ENCODE assay signal across 10 mouse cellular contexts in the genomic region with DNA sequence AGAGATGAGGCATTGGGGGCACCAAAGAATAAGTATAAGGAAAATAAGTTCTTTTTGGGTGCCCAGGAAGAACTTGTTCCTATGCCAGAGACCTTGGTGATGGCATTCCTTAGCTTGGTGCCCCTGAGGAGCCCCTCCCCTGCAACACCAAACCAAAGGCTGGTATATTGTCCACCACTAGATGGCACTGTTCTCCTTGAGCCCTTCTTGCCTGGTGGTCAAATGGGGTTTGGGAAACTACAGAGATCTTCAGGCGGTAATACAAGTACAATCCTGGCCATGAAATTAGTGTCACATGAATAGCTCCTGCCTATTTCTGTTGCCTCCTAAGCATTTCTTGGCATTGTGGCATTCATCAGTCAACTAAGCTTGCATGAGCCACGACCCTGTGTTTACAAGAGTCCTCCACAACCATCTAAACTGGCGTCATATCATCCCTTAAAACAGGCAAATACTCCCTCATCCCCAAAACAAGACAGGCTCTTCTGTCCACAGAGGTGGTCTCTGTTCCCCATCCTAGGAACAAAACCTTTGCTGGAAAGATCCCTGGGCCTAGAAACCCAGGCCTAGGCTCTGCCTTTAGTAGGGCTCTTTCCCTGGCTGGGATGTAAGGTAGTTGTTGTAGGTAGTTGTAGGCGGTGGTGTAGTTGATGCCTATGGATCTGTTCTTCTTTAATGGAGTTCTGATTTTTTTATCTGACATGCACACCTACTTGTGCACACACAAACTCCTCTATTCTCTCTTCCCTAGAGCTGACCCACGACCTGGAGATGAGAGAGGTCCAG. TPM values are rescaled to one million over a fixed set of nuclear protein-coding genes. Genes with fewer than 3 reads are reported as not detected.
A peak's percentile ranks its signal among the peaks of the same experiment; 100 is the strongest.
DNase-seq lines count a peak whose midpoint lies in the region; ATAC-seq and TF ChIP-seq lines count a peak whose summit lies in the region.
"Had no signal": no experiment of that assay in that cellular context is flagged by ENCODE, and none has a peak within 500 bp of the region (broad histone marks: within the 10 kb centered on the region; RNA-seq: fewer than 3 reads in every experiment).

No protein-coding gene starts in this region.

- intact Hi-C loops in heart, adult 2 months (cut with DNase I): loop anchor here (1.0 to 2.0 kb wide), 2 partner anchors 134 to 180 kb away; no protein-coding TSS in a partner anchor

- no peak overlapping the region for H3K9ac ChIP-seq in heart, adult 2 months (ENCODE audit: low read depth, low read length)
- no peak overlapping the region for H3K9ac ChIP-seq in heart, embryonic 12.5 days
- H3K9ac ChIP-seq: embryonic facial prominence, embryonic 12.5 days; liver, embryonic 15.5 days had no signal

- peaks cover 10% of the 10 kb centered on the region for H3K4me1 ChIP-seq in heart, adult 2 months (ENCODE audit: control insufficient read depth, insufficient read depth, low read length)
- peaks cover 19% of the 10 kb centered on the region for H3K4me1 ChIP-seq in heart, embryonic 12.5 days (replicated peaks)
- H3K4me1 ChIP-seq in embryonic facial prominence, embryonic 10.5 days: peaks cover 20% of the 10 kb centered on the region

- no peak overlapping the region for H3K4me3 ChIP-seq in heart, adult 2 months
- H3K4me3 ChIP-seq in heart, embryonic 12.5 days: no peak overlapping the region
- no peak overlapping the region for H3K4me3 ChIP-seq in embryonic facial prominence, embryonic 10.5 days
- H3K4me3 ChIP-seq: embryonic facial prominence, embryonic 12.5 days; liver, embryonic 15.5 days had no signal

- no peak for TF ChIP-seq POLR2A in heart, adult 2 months (IDR thresholded peaks at IDR 0.05; ENCODE audit: insufficient read depth, low read depth, low read length)

- H3K4me2 ChIP-seq in heart, embryonic 12.5 days: no peak overlapping the region
- H3K4me2 ChIP-seq: embryonic facial prominence, embryonic 12.5 days; liver, embryonic 15.5 days had no signal

- no peaks in the 10 kb centered on the region for H3K9me3 ChIP-seq in heart, embryonic 12.5 days (replicated peaks)
- H3K9me3 ChIP-seq in embryonic facial prominence, embryonic 10.5 days: no peaks in the 10 kb centered on the region
- H3K9me3 ChIP-seq: embryonic facial prominence, embryonic 12.5 days; liver, embryonic 15.5 days had no signal

- H3K79me2 ChIP-seq in heart, adult 2 months (replicated peaks; ENCODE audit: control insufficient read depth, insufficient read depth, low read length): no peaks in the 10 kb centered on the region

- H3K27ac ChIP-seq in heart, adult 2 months: no peak overlapping the region
- no peak overlapping the region for H3K27ac ChIP-seq in heart, embryonic 12.5 days (ENCODE audit: poor library complexity, severe bottlenecking)
- H3K27ac ChIP-seq in embryonic facial prominence, embryonic 10.5 days (replicated peaks): no peak overlapping the region
- H3K27ac ChIP-seq: embryonic facial prominence, embryonic 12.5 days; liver, embryonic 15.5 days had no signal

- peak; percentile 90 for TF ChIP-seq CTCF in heart, adult 2 months (IDR thresholded peaks at IDR 0.05)

- H3K27me3 ChIP-seq in heart, adult 2 months (ENCODE audit: control insufficient read depth, insufficient read depth, low read length): no peaks in the 10 kb centered on the region
- no peaks in the 10 kb centered on the region for H3K27me3 ChIP-seq in heart, embryonic 12.5 days (replicated peaks)
- peaks cover 32% of the 10 kb centered on the region for H3K27me3 ChIP-seq in embryonic facial prominence, embryonic 10.5 days (replicated peaks; ENCODE audit: low read depth, poor library complexity, severe bottlenecking)
- H3K27me3 ChIP-seq in splenic B cell, adult 2 months (ENCODE audit: control insufficient read depth, insufficient read depth, low read length, poor library complexity, severe bottlenecking): no peaks in the 10 kb centered on the region

- no peaks in the 10 kb centered on the region for H3K36me3 ChIP-seq in heart, adult 2 months (ENCODE audit: control insufficient read depth, insufficient read depth, low read length)
- no peaks in the 10 kb centered on the region for H3K36me3 ChIP-seq in heart, embryonic 12.5 days
- H3K36me3 ChIP-seq in embryonic facial prominence, embryonic 10.5 days (replicated peaks): no peaks in the 10 kb centered on the region
- H3K36me3 ChIP-seq in splenic B cell, adult 2 months (ENCODE audit: control insufficient read depth, insufficient read depth, low read length, poor library complexity, severe bottlenecking): no peaks in the 10 kb centered on the region
- H3K36me3 ChIP-seq: embryonic facial prominence, embryonic 12.5 days had no signal

- peak; percentile 63; the same call in 1 of the 2 replicates for TF ChIP-seq EP300 in heart, adult 2 months (IDR thresholded peaks at IDR 0.05; ENCODE audit: insufficient read depth, low read depth, low read length)

- ATAC-seq in heart, embryonic 12.5 days (ENCODE audit: insufficient number of reproducible peaks, low FRiP score): no peak

- WGBS in heart, adult 2 months: 72% methylated on average over 5 of the region's 5 CpGs
- WGBS in heart, embryonic 12.5 days: 67% methylated on average over 5 of the region's 5 CpGs
- WGBS in embryonic facial prominence, embryonic 10.5 days: 66% methylated on average over 5 of the region's 5 CpGs

- DNase-seq in heart, adult 2 months: peak; percentile 53
- DNase-seq in CD4-positive helper T cell, adult 2 months (ENCODE audit: low read depth, low spot score): peak; percentile 72
- peak; percentile 48 to 74 for DNase-seq in adrenal gland, postnatal 36 days
- peak; percentile 75 for DNase-seq in embryonic facial prominence, embryonic 10.5 days (ENCODE audit: low spot score)
- DNase-seq in kidney, postnatal 25 days: peak; percentile 71 to 82
- DNase-seq in lung, postnatal 25 days (ENCODE audit: low spot score): peak; percentile 78
- peak; percentile 86 for DNase-seq in splenic B cell, adult 2 months (ENCODE audit: low read depth, low spot score)

RNA-seq across cellular contexts. Expression of a gene that starts 14.6 kb away (rescaled TPM):
- 100 to 1,000 TPM; 200 to 222 TPM for total RNA-seq in heart, adult 2 months (2021)
- 133 and 177 TPM in 2 replicates for polyA plus RNA-seq in heart, adult 2 months (2012; rRNA removed)
- 70.0 and 71.3 TPM in 2 replicates for polyA plus RNA-seq in heart, embryonic 12.5 days (2016; fragmentation: Nextera tagmentation; extraction: Ambion mirVana)
- total RNA-seq in adrenal gland, postnatal 36 days (2021): 100 to 1,000 TPM; 203 TPM
- 29.0 and 32.3 TPM in 2 replicates for polyA plus RNA-seq in embryonic facial prominence, embryonic 10.5 days (2016; fragmentation: Nextera tagmentation; extraction: Ambion mirVana)

RNA-seq across cellular contexts. Expression of a gene that starts 15.3 kb away (rescaled TPM):
- under 1 TPM; 0.23 to 0.32 TPM for total RNA-seq in heart, adult 2 months (2021)
- 0.27 and 0.38 TPM in 2 replicates for polyA plus RNA-seq in heart, adult 2 months (2012; rRNA removed)
- polyA plus RNA-seq in heart, embryonic 12.5 days (2016; fragmentation: Nextera tagmentation; extraction: Ambion mirVana): 3.5 and 4.0 TPM in 2 replicates
- total RNA-seq in adrenal gland, postnatal 36 days (2021): 1 to 10 TPM; 2.0 to 2.2 TPM
- polyA plus RNA-seq in embryonic facial prominence, embryonic 10.5 days (2016; fragmentation: Nextera tagmentation; extraction: Ambion mirVana): 0.52 and 0.69 TPM in 2 replicates

RNA-seq across cellular contexts. Expression of a gene that starts 24.0 kb away (rescaled TPM):
- total RNA-seq in heart, adult 2 months (2021): 10 to 100 TPM; 82.7 to 88.9 TPM
- 43.9 and 78.5 TPM in 2 replicates for polyA plus RNA-seq in heart, adult 2 months (2012; rRNA removed)
- polyA plus RNA-seq in heart, embryonic 12.5 days (2016; fragmentation: Nextera tagmentation; extraction: Ambion mirVana): 9.1 and 9.3 TPM in 2 replicates
- total RNA-seq in adrenal gland, postnatal 36 days (2021): 10 to 100 TPM in 1 of 2 experiments, 1 to 10 TPM in 1; 8.3 to 10.5 TPM
- 1.2 and 1.9 TPM in 2 replicates for polyA plus RNA-seq in embryonic facial prominence, embryonic 10.5 days (2016; fragmentation: Nextera tagmentation; extraction: Ambion mirVana)
